Mouse (Mus musculus): ENCODE results near the gene Fubp1.
"Not testable (repeated sequence)": the region's sequence is repeated elsewhere in the genome, so short reads cannot be mapped to it uniquely, and the experiment has no call there.

The Fubp1 gene

DNA sequence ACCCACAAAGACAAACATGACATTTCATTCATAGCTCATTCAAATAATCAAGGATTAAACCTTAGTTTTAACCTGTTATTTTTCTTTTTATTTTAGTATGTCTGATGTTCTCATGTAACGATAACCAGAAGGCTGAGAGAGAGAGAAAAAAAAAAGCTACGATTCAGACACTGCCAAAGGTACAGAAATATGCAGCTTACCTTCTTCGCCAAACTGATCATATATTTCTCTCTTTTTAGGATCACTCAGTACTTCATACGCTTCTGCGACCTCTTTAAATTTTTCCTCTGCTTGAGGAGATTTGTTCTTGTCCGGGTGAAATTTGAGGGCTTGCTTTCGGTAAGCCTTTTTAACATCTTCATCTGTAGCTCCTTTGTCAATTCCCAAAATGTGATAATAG, 17.0 kb upstream of the Fubp1 start:
- no peak for DNase-seq (ENCODE audit: low spot score)

DNA sequence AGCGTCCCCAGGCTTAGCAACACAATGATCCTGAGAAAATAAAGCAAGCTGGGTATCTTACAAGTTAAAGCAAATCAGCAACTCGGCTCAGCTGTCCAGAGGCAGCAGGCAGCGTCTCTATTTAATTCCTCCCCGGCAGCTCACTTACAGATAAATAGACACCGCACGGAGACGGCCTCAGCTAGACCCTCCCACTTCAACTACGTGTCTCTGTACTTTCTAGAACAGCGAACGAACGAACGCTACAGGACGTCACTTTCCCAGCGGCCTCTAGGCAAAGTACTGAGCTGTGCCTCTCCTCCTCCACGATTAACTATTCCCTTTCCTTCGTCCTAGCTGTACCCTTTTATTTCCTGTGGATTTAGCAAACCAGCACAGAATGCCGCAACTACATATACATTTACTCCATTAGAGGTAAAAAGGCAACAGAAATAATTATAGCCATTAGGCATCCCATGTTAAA, 16.6 kb upstream of the Fubp1 start:
- peak; percentile 89 for DNase-seq (ENCODE audit: low spot score)

DNA sequence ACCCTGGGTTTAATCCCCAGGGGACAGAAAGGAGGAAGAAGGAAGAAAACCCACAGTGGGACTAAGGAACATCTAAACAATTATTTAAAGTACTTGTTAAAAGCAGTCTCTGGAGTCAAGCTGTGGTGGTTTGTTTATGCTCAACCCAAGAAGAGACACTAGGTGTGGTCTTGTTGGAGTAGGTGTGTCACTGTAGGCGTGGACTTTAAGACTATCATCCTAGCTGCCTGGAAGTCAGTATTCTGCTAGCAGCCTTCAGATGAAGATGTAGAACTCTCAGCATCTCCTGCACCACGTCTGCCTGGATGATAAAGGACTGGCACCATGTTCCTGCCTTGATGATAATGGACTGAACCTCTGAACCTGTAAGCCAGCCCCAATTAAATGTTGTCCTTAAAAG, 13.0 kb upstream of the Fubp1 start:
- not testable (repeated sequence) for DNase-seq (ENCODE audit: low spot score)

DNA sequence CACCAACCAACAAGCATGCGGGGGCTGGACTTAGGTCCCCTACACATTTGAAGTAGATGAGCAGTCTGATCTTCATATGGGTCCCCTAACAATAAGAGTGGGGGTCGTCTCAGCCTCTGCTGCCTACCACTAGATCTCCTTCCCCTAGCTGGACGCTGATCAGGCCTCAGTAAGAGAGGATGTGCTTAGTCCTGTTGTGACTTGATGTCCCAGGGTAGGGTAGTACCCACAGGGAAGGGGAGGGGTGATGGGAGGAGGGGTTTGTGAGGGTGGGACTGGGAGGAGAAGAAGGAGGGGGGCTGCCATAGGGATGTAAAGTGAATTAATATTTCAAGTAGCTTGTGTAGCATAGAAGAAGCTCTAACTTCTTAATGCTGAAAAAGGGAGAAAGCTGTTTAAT, 11.1 kb upstream of the Fubp1 start:
- no peak for DNase-seq (ENCODE audit: low spot score)

DNA sequence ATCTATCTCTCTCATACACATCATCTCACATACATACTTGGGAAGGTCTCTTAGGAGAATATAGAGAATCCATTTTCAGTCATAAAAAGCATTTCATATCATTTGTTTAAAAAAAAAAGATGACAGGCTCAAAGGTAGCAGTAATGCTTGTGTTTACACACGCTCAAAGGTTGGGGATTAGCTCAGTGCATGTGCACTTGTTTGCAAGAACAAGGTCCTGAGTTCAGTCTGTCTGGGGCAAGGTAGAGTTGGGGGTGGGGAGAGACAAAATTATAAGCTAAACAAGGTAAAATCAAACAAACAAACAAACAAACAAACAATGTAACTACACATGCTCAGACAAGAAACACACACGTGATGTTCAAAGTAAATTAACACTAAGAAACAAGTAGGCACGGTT, 9.0 kb upstream of the Fubp1 start:
- peak; percentile 55 for DNase-seq (ENCODE audit: low spot score)

DNA sequence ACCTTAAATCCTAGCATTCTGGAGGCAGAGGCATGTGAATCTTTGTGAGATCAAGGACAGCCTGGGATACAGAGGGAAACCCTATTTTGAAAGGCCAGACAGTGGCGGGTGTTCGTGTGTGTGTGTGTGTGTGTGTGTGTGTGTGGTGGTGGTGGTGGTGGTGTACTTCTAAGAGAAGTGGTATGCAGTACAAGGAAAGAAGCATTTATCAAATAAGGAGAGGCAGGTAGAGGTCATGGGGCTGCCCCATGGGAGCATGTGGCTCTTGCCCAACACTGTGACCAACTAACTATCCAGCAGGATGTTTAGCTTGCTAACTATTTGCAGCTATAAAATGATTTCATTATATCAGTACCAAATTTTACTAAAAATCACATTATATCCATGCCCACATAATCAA, 8.6 kb upstream of the Fubp1 start:
- peak; percentile 50 for DNase-seq (ENCODE audit: low spot score)

DNA sequence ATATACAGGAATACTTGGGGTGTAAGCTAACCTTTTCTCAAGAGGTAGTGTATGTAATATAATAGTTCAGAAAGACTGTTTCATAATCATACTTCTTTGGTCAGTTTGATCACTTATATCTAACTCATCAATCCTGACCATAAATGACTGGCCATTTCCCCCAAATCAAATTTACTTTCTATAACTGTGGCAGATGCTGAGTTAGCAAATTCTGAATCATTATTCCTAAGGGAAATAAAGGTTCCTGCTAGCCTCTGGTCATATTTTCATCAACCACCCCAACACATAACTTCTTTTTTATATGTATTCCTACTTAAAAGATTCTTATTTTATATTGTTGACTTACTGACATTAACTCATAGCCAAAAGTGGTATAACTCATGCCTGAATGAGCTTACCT, 7.3 kb upstream of the Fubp1 start:
- DNase-seq (ENCODE audit: low spot score): no peak

DNA sequence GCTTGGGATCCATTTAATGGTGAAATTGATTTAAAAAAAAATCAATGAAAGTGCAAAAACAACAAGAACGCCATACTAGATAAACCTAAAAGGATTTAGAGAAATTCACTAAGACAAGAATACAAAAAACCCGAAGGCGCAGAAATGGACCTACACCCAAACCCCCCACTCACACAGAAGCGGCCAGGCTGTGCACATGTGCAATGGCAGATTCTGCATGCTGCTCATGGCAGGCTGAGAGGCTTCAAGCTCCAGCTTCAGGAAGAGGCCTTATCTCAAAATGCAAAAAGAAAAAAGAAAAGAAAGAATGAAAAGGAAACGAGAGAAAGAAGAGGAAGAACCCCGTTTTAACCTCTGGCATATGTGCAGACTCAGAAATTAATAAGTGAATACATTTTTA, 6.8 kb upstream of the Fubp1 start:
- DNase-seq (ENCODE audit: low spot score): no peak

DNA sequence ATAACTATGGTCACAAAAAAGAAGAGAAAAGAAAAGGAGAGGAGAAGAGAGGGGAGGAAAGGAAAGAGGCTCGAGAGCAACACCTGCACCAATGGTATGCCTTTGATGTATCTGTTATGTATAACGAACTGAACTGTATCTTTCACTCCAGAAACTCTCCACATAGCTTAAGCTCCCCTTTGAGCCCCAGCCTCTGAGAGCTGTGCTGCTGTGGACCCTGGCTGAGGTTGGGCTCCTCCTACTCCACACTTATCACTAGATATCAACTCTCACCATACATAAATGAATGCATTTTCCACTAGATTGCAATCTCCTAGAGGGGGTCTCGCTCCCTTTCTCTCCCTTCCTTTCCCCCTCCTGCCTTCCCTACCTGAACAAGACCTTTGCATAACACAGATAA, 6.2 kb upstream of the Fubp1 start:
- DNase-seq (ENCODE audit: low spot score): no peak

DNA sequence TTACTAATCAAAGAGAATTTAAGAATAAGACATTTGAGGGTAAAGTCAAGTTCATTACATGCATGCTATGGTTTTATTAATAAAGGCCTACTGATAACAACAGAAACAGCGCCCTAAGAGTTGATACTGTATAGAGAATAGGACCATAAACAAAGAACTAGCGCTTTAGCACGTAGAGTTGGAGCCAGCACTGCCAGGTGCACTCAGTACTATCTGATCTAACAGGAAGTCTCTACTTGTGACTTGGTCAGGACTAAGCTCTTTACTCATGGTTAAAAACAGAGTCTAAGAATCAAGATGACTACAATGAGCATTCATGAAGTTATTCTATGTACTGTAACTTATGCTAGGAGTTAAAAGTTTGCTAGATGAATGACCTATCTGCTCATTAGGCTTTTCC, 5.6 kb upstream of the Fubp1 start:
- DNase-seq (ENCODE audit: low spot score): no peak

DNA sequence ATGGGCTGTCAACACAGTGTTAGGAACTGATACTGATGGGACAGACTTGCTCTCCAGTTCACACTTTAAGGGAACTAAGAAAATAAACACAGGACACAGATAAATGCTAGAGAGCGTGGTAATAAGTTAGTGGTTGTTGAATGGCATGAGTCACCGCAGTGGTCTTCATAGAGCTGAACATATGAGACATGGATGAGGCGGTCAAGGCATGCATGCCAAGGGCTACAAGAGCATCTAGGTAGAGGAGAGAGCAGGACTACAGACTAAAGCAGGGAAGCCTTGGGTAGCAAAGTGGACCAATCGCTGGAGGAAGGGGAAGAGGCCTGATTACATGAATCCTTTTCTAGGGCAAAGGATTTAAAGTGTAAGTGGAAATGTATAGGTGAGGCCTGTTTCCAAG, 3.1 kb upstream of the Fubp1 start:
- no peak for DNase-seq (ENCODE audit: low spot score)

DNA sequence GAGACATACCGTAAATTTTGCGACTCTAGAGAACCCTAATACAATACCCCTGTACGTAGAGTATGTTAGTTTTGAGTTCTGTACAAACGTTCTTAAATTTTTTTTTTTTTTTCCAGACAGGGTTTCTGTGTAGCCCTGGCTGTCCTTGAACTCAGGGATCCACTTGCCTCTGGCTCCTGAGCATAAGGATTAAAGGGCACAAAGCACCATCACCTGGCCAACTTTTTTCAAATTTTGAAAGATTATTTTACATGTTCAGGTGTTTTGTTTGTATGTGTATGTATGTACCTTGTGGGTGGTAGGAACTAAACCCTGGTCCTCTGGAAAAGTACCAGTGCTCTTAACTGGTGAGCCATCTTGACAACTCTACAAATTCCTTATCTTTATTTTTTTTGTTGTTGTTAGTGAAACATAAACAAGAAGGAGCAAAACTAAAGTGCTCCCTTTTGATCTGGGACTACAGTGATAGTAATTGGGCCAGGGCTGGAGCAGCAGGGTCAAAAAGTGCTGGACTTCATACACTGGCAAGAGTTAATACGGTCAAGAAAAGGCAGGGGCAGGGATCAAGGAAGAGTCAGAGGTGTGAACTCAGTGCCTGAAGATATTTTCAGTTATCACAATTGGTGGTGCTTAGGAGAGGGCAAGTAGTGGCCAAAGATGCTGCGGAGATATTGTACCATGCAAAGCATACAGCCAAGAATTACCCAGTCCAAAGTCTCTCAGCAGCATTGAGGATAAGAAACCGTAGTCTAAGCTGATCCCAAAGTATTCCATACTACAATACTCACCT, 1.9 kb upstream of the Fubp1 start:
- no peak for DNase-seq (ENCODE audit: low spot score)

DNA sequence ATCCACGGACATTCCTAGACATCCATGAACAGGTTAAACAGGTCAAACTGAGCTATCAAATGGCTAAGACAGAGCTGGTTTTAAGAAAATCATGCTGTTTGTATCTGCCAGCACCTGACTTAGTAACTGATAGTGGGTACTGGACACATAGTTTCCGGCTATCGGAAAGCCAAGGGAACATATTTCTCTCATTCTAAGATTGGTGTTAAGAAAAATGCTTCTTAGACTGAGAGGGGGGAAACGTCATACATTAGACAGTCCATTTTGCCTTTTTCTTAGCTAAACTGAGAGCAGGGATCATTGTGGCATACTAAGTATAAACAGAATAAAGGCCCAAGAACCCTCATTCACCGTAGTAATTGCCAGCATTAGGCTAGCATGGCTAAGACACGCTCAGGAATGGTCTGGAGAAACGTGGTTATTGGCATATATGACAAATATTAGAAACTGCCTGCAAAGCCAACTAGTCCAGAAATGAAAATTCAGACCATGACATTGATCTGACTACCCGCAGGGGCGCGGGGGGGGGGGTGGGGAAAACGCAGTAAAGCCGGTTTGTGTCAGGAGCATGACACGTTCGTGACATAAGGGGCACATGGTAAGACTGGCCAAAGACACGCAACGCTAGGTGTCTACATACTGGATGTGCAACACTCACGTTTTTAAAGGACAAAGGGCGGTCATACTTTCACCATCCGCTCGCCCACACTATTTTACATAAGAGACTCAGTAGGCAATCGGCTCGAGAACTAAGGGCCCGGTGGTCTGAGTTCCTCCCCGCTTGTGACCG, 850 bp upstream of the Fubp1 start:
- DNase-seq (ENCODE audit: low spot score): no peak

DNA sequence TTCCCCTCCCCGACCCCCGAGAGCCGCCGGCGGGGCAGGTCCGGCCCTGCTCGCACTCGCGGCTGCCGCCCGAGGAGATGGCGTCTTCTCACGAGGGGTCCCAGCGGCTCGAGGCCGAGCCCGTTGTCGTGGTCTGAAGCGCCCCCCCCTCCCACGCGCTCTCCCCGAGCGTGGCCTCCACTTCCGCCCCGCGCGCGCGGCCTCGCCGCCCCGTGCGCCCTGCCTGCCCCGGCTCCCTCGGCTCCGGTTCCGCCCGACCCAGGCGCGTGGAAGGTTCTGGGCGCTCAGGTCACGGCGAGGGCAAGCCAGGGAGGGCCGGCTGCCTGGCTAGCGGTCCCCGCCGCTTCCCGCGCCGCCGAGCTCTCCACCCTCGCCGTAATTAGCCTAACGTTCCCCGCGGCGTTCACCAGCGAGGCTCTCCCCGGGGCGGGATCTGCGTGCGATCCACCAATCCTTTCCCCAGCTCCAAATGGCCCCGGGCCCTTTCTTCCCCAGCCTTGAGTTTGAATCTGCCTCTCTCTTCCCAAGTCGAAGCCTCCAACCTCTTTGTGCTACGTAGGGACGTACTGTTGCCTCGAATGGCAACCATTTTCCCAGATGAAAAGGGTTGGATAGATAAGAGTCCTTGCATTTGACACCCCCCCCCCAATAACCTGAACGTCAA, 638 bp downstream of the Fubp1 start:
- peak; percentile 65 for DNase-seq (ENCODE audit: low spot score)

DNA sequence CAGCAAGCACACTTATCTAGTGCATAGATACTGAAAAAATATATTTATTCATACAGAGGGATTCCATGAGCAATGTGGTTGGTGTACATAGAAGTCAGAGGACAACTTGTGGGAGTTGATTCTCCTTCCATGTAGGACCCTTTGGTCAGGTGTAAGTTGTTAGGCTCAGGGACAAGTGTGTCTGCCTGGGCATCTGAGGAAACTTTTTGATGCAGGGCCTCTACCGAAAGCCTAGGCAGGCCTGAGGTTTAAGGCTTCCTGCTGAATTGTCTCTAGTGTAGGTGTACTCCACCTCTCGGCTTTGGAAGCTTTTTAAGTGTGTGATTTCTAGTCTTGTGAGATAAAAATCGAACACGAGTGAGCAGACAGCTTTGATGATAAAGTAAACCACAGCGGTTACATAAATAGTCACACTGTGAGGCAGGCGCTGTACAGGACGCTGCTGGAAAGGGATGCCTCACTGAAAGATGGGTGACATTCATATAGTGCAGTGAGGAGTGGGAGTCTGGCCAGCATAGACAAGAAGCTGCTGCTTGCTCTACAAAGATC, 1.6 kb downstream of the Fubp1 start:
- DNase-seq (ENCODE audit: low spot score): no peak

DNA sequence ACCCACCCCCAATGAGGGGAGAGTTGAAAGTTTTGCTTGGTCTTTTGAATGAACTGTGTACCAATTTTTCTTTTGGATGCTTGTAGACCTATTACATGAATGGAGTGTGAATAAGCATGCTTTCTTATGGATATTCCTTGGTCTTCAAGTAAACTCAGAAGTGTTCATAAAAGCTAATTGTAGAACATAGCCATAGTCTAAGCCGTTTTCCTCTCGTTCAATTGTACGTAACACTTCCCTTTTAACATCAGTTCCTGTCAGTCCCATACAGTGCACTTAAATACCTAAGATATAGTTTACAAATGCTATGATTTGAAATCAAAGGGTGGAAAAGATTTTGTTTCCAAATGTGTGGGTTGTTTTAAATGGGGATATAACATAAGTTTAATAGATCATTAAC, 3.2 kb downstream of the Fubp1 start:
- no peak for DNase-seq (ENCODE audit: low spot score)

DNA sequence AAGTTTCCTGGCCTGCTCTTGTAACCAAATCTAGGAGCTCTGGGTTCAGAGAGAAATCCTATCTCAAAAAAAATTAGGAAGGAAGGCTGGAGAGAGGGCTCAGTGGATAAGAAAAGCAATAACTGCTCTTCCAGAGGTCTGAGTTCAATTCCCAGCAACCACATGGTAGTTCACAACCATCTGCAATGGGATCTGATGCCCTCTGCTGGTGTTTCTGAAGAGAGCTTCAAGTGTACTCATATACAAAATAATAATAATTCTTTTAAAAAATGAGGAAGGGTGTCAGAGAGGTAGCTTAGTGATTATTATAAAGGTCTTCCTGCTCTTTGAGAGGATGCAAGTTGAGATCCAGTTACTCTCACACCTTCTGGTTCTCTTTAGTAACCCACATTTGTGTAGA, 14.7 kb downstream of the Fubp1 start:
- DNase-seq (ENCODE audit: low spot score): no peak

DNA sequence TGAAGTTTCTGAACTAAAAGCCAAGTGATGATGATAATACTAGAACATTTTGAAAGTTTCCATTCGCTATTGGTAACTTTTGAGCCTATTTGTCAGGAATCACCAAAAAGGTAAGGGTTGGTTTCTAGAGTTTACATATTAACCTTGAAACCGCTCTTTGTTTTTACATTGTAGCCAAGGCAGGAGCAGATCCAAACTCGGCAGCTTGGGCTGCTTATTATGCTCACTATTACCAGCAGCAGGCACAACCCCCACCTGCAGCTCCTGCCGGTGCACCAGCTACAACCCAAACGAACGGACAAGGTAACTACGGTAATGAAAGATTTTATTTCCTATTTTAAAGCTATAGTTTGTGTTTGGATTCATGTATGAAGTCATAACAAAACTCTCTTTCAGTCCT, 15.7 kb downstream of the Fubp1 start:
- no peak for DNase-seq (ENCODE audit: low spot score)

DNA sequence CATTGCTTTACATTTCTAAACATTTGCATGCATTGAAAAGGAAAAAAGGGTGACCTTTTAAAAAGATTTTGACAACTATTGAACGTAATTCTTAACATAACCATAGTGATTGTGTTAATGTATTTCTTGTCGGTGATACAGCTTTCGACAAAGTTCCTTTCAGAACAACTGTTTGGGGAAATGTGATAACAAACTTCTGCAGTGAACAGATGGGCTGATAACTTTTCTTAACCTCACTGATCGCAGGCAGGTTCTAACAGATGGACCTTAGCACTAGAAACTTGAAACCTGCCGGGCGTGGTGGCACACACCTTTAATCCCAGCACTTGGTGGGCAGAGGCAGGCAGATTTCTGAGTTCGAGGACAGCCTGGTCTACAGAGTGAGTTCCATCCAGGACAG, 18.6 kb downstream of the Fubp1 start:
- no peak for DNase-seq (ENCODE audit: low spot score)

DNA sequence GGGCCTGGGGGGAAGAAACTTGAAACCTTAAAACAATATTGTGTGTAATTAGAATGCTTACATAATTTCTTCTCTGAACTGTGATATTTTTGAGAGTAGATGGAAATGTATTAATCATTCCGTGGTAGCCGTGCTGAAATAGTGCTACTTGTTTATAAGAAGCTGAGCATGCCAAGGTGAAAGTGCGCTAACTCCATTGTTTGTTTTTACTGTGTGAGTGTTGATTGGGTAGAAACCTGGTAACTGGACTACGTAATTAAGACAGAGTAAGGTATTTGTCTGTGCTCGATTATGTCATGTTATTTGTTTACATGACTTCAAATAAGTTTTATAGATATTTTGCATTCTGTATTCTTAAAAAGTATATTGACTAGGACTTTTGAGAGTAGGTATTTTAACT, 19.0 kb downstream of the Fubp1 start:
- no peak for DNase-seq (ENCODE audit: low spot score)

DNA sequence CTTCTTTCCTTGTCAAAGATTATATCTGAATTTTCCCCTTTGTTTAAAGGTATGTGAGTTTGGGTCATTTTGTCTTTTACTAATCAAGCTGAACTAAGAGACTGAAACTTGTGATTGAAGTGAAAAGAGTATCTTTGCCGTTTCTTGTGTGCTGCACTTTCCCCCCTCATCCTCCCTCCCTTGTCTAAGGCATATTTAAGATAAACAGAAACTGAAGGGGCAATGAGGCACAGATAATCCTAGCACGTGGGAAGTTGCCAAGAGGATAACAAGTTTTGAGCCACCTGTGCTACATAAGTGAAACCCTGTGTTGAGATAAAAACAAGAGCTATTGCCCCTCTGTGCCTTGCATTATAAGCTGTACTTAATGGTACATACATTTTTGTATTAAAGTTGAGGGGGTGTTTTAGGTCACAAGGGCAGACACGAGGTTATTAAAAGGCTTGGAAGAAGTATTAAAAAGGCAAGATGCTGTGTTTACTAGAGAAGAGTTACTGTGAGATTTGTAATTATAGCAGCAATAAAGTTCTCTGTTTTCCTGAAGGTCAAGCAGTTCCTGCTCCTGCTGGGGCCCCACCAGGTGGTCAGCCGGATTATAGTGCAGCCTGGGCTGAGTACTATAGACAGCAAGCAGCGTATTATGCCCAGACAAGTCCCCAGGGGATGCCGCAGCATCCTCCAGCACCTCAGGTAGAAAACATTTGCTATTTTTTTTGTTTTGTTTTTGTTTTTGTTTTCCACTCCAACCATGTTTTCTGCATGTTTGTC, 21.3 kb downstream of the Fubp1 start:
- DNase-seq (ENCODE audit: low spot score): no peak

DNA sequence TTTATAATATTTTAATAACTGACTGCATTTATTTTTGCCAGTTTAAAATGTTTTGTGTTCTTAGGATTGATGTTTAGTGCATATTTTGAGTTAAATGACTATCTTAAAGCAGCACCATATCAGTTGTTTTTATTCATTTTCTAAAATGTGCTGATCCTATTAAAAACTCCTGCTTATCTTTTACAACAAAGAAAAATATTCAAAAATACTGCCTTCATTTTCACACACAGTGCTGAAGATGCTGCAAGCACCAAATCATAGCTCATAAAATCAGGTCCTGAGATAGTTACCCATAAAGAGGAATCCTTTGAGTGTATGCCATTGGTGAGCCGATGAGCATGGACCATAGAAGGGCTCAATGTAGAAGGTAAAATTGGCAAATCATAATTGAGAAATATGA, 25.0 kb downstream of the Fubp1 start:
- DNase-seq (ENCODE audit: low spot score): no peak

Measured in yolk sac, embryonic 10.5 days (tissue).